Mouse (Mus musculus) hindbrain, embryonic 12.5 days (tissue): ENCODE measurements around the gene Olfr1323. TPM values are rescaled to one million over a fixed set of nuclear protein-coding genes. Genes with fewer than 3 reads are reported as not detected.

Experiments
- ATAC-seq: fragments of 200-750 bp; cut with Nextera tagmentation; 2 replicates; pipeline ENCODE4 v1.8.0; 2017; ENCODE audit warnings: moderate TSS enrichment; ENCODE audit not compliant: low FRiP score
- H3K27ac ChIP-seq: fragments of 300-500 bp; sonication (generic); 2 replicates; pipeline ENCODE4 v1.5.1; 2016; ENCODE audit warnings: mild to moderate bottlenecking
- H3K27me3 ChIP-seq: fragments of 300-500 bp; sonication (generic); 2 replicates; pipeline ENCODE4 v1.6.1; 2016; ENCODE audit warnings: mild to moderate bottlenecking
- H3K36me3 ChIP-seq: fragments of 300-500 bp; sonication (generic); 2 replicates; pipeline ENCODE4 v1.6.1; 2016; ENCODE audit warnings: mild to moderate bottlenecking
- H3K4me1 ChIP-seq: fragments of 300-500 bp; sonication (generic); 2 replicates; pipeline ENCODE4 v1.6.1; 2016
- H3K4me2 ChIP-seq: fragments of 300-500 bp; sonication (generic); replicated peaks from 2 replicates; pipeline ENCODE4 v1.6.1; 2016; ENCODE audit warnings: mild to moderate bottlenecking
- H3K4me3 ChIP-seq: fragments of 300-500 bp; sonication (generic); 2 replicates; pipeline ENCODE4 v1.5.1; 2016; ENCODE audit warnings: mild to moderate bottlenecking
- H3K9ac ChIP-seq: fragments of 300-500 bp; sonication (generic); 2 replicates; pipeline ENCODE4 v1.6.1; 2016; ENCODE audit warnings: mild to moderate bottlenecking, moderate library complexity
- H3K9me3 ChIP-seq: fragments of 300-500 bp; sonication (generic); replicated peaks from 2 replicates; pipeline ENCODE4 v1.6.1; 2016; ENCODE audit warnings: mild to moderate bottlenecking
- WGBS: fragments of 180-500 bp; shearing (Covaris S2); methylation state at CpG from one replicate; pipeline ENCODE4 v1.1.7; 2016; 5-methylcytosine and 5-hydroxymethylcytosine counted together
- polyA plus RNA-seq: library from polyadenylated mRNA; unstranded; fragments of >200 nt; fragmentation: Nextera tagmentation; extraction: Ambion mirVana; gene quantifications from 2 replicates; pipeline ENCODE4 v1.2.1, GENCODE M21; 2016

Olfr1323 gene
- polyA plus RNA-seq: not detected in 2 replicates

- Histone ChIP-seq H3K9ac (no peak within 1 kb of the TSS), H3K9me3 (no peaks in the 10 kb centered on the region), H3K27me3 (no peaks in the 10 kb centered on the region), H3K4me1 (no peaks in the 10 kb centered on the region), H3K36me3 (no peaks in the 10 kb centered on the region), H3K27ac (no peak within 1 kb of the TSS), H3K4me2 (no peak within 1 kb of the TSS), H3K4me3 (no peak within 1 kb of the TSS)
- WGBS: 83% methylated on average over 1 of the region's 1 CpGs
- ATAC-seq: no peak
These were observed at the start of gene Olfr1323 for GRCm38 (mm10) chrX:50019259-50019658. Gene Olfr1323 (minus strand): TSS chrX:50019359.

- Histone ChIP-seq H3K36me3 (no peaks in the 10 kb centered on the region), H3K4me3 (no peak overlapping the region), H3K4me2 (no peak overlapping the region), H3K9ac (no peak overlapping the region), H3K27ac (no peak overlapping the region), H3K4me1 (no peaks in the 10 kb centered on the region), H3K27me3 (no peaks in the 10 kb centered on the region), H3K9me3 (no peaks in the 10 kb centered on the region)
- 38% methylated on average over 4 of the region's 4 CpGs for WGBS
- ATAC-seq: no peak
These were observed 6.9 kb downstream of the Olfr1323 start for GRCm38 (mm10) chrX:50012242-50012641.

Other genes starting within 250 kb of the Olfr1323 start
- gene Igsf1, start 221.6 kb downstream of the Olfr1323 start, polyA plus RNA-seq: 4.1 and 4.3 TPM in 2 replicates
- gene Olfr1322, start 127.9 kb downstream of the Olfr1323 start, polyA plus RNA-seq: not detected in 2 replicates